Mouse (Mus musculus) left cerebral cortex, postnatal 4 days (tissue): Measurements from ENCODE around the gene Insm2. TPM values are rescaled to one million over a fixed set of nuclear protein-coding genes. Genes with fewer than 3 reads are reported as not detected.

ENCODE experiments used
- DNase-seq: peaks from one replicate; pipeline ENCODE4 v3.0.0-alpha.2; 2022
- intact Hi-C: fragments of 180-260 bp; cut with DNase I; formaldehyde crosslinking; loops from one replicate; pipeline ENCODE4 v1.15.1; 2025
- total RNA-seq, 2 experiments: library from RNA; stranded (reverse); gene quantifications; 2 replicates each; pipeline ENCODE4 v1.2.3; 2021

The Insm2 gene
- total RNA-seq, 2 experiments from 2014 or later = 0.50 to 0.60 TPM

- peak; percentile 9 for DNase-seq
- intact Hi-C loops = no loop called here
Observed at GRCm38 (mm10) chr12:55600503-55600994, 1.3 kb downstream of the Insm2 start.

- intact Hi-C loops = no loop called here
- DNase-seq = no peak
Observed at GRCm38 (mm10) chr12:55604411-55604810, 5.2 kb downstream of the Insm2 start.

GRCm38 (mm10) chr12:55607902-55608301, 8.7 kb downstream of the Insm2 start:
- peak; percentile 22 for DNase-seq
- intact Hi-C loops = no loop called here

- intact Hi-C loops = no loop called here
- DNase-seq = no peak
Observed at GRCm38 (mm10) chr12:55610812-55611211, 11.6 kb downstream of the Insm2 start.

GRCm38 (mm10) chr12:55620321-55620720, 21.1 kb downstream of the Insm2 start:
- intact Hi-C loops = no loop called here
- DNase-seq = peak; percentile 32

GRCm38 (mm10) chr12:55622615-55623245, 23.5 kb downstream of the Insm2 start:
- intact Hi-C loops = no loop called here

GRCm38 (mm10) chr12:55623254-55623653, 24.0 kb downstream of the Insm2 start:
- DNase-seq = no peak
- intact Hi-C loops = no loop called here

More at GRCm38 (mm10) chr12:55622615-55623245, 23.5 kb downstream of the Insm2 start:
- DNase-seq = peak; percentile 59

- DNase-seq = peak; percentile 31
- intact Hi-C loops = no loop called here
Observed at GRCm38 (mm10) chr12:55626711-55627110, 27.5 kb downstream of the Insm2 start.

- no peak for DNase-seq
- intact Hi-C loops = no loop called here
Observed at GRCm38 (mm10) chr12:55648011-55648525, 48.8 kb downstream of the Insm2 start.

Other genes starting within 250 kb of the Insm2 start
- gene Psma6, start 215.2 kb upstream of the Insm2 start, total RNA-seq = 100 to 1,000 TPM; 173 to 183 TPM
- 10 to 100 TPM; 26.8 to 33.6 TPM for gene Nfkbia, start 106.8 kb upstream of the Insm2 start, total RNA-seq
- not detected for gene Aldoart2, start 34.2 kb upstream of the Insm2 start, total RNA-seq
- gene Ralgapa1, start 221.7 kb downstream of the Insm2 start, total RNA-seq = 100 to 1,000 TPM; 113 to 116 TPM
- gene Brms1l, start 236.9 kb downstream of the Insm2 start, total RNA-seq = 10 to 100 TPM; 68.9 to 71.3 TPM